ENCODE assay signal across 33 mouse cellular contexts in genomic region chr9:28211877-28212276, GRCm38 (mm10).
DNase-seq lines count a peak whose midpoint lies in the region; ATAC-seq lines count a peak whose summit lies in the region.
"Had no signal": no experiment of that assay in that cellular context is flagged by ENCODE, and none has a peak within 500 bp of the region (broad histone marks: within the 10 kb centered on the region; RNA-seq: fewer than 3 reads in every experiment).

No protein-coding gene starts in this region.

- H3K36me3 ChIP-seq in forebrain, embryonic 11.5 days (ENCODE audit: control insufficient read depth, insufficient read depth, low read length): no peaks in the 10 kb centered on the region
- no peaks in the 10 kb centered on the region for H3K36me3 ChIP-seq in forebrain, embryonic 10.5 days (replicated peaks)
- H3K36me3 ChIP-seq in midbrain, embryonic 14.5 days (ENCODE audit: control insufficient read depth, insufficient read depth, low read length): no peaks in the 10 kb centered on the region
- no peaks in the 10 kb centered on the region for H3K36me3 ChIP-seq in midbrain, embryonic 11.5 days (ENCODE audit: control insufficient read depth, insufficient read depth, low read length)
- H3K36me3 ChIP-seq in forebrain, embryonic 15.5 days: no peaks in the 10 kb centered on the region
- H3K36me3 ChIP-seq: embryonic facial prominence, embryonic 10.5 days; embryonic facial prominence, embryonic 15.5 days; G1E; hindbrain, embryonic 13.5 days; limb, embryonic 13.5 days; lung, embryonic 15.5 days had no signal

- 8% methylated on average over 1 of the region's 1 CpGs for WGBS in forebrain, embryonic 11.5 days
- 47% methylated on average over 1 of the region's 1 CpGs for WGBS in forebrain, embryonic 10.5 days
- WGBS in midbrain, embryonic 14.5 days: 9% methylated on average over 1 of the region's 1 CpGs
- 15% methylated on average over 1 of the region's 1 CpGs for WGBS in midbrain, embryonic 11.5 days
- WGBS in forebrain, embryonic 15.5 days: 2% methylated on average over 1 of the region's 1 CpGs

- intact Hi-C loops in left cerebral cortex, postnatal 14 days (cut with DNase I): no loop called here

- peak; percentile 86 for ATAC-seq in forebrain, embryonic 11.5 days (replicated peaks; ENCODE audit: low FRiP score)
- no peak for ATAC-seq in midbrain, embryonic 14.5 days (ENCODE audit: low FRiP score, low TSS enrichment)
- no peak for ATAC-seq in midbrain, embryonic 11.5 days (ENCODE audit: low FRiP score)
- peak; percentile 82 for ATAC-seq in forebrain, embryonic 15.5 days (replicated peaks)
- no peak for ATAC-seq in megakaryocyte, adult 5-6 weeks (ENCODE audit: poor library complexity, severe bottlenecking)
- ATAC-seq: intestine, embryonic 16.5 days; Patski had no signal

- no peak overlapping the region for H3K27ac ChIP-seq in forebrain, embryonic 11.5 days (ENCODE audit: low read depth, low read length)
- no peak overlapping the region for H3K27ac ChIP-seq in forebrain, embryonic 10.5 days
- H3K27ac ChIP-seq in midbrain, embryonic 14.5 days (replicated peaks; ENCODE audit: low read depth, low read length): no peak overlapping the region
- no peak overlapping the region for H3K27ac ChIP-seq in midbrain, embryonic 11.5 days (ENCODE audit: low read depth, low read length)
- peak overlapping the region; percentile 12; the same call in 1 of the 2 replicates for H3K27ac ChIP-seq in forebrain, embryonic 15.5 days (replicated peaks)
- H3K27ac ChIP-seq: embryonic facial prominence, embryonic 10.5 days; embryonic facial prominence, embryonic 15.5 days; gastrocnemius, adult 2 months; hindbrain, embryonic 13.5 days; left cerebral cortex, adult 2 months; limb, embryonic 13.5 days; lung, embryonic 15.5 days; stomach, postnatal 0 days had no signal

- no peaks in the 10 kb centered on the region for H3K27me3 ChIP-seq in forebrain, embryonic 11.5 days (ENCODE audit: control insufficient read depth, insufficient read depth, low read length)
- no peaks in the 10 kb centered on the region for H3K27me3 ChIP-seq in forebrain, embryonic 10.5 days (ENCODE audit: poor library complexity, severe bottlenecking)
- H3K27me3 ChIP-seq in midbrain, embryonic 14.5 days (ENCODE audit: control insufficient read depth, insufficient read depth, low read length): no peaks in the 10 kb centered on the region
- H3K27me3 ChIP-seq in midbrain, embryonic 11.5 days (ENCODE audit: control insufficient read depth, insufficient read depth, low read length): no peaks in the 10 kb centered on the region
- H3K27me3 ChIP-seq in forebrain, embryonic 15.5 days: no peaks in the 10 kb centered on the region
- H3K27me3 ChIP-seq: embryonic facial prominence, embryonic 15.5 days; hindbrain, embryonic 13.5 days; limb, embryonic 13.5 days; lung, embryonic 15.5 days had no signal

- H3K9me3 ChIP-seq in forebrain, embryonic 11.5 days (ENCODE audit: control insufficient read depth, low read length): no peaks in the 10 kb centered on the region
- H3K9me3 ChIP-seq in forebrain, embryonic 10.5 days: no peaks in the 10 kb centered on the region
- H3K9me3 ChIP-seq in midbrain, embryonic 14.5 days (ENCODE audit: control insufficient read depth, low read length): no peaks in the 10 kb centered on the region
- H3K9me3 ChIP-seq in midbrain, embryonic 11.5 days (ENCODE audit: control insufficient read depth, low read length): no peaks in the 10 kb centered on the region
- no peaks in the 10 kb centered on the region for H3K9me3 ChIP-seq in forebrain, embryonic 15.5 days
- H3K9me3 ChIP-seq: embryonic facial prominence, embryonic 10.5 days; embryonic facial prominence, embryonic 15.5 days; G1E; hindbrain, embryonic 13.5 days; limb, embryonic 13.5 days; lung, embryonic 15.5 days had no signal

- no peaks in the 10 kb centered on the region for H3K4me1 ChIP-seq in forebrain, embryonic 11.5 days (replicated peaks; ENCODE audit: control insufficient read depth, insufficient read depth, low read length)
- peaks cover 21% of the 10 kb centered on the region for H3K4me1 ChIP-seq in forebrain, embryonic 10.5 days
- H3K4me1 ChIP-seq in midbrain, embryonic 14.5 days (ENCODE audit: control insufficient read depth, insufficient read depth, low read length): no peaks in the 10 kb centered on the region
- no peaks in the 10 kb centered on the region for H3K4me1 ChIP-seq in midbrain, embryonic 11.5 days (ENCODE audit: control insufficient read depth, insufficient read depth, low read length)
- peaks cover 20% of the 10 kb centered on the region for H3K4me1 ChIP-seq in forebrain, embryonic 15.5 days
- H3K4me1 ChIP-seq: embryonic facial prominence, embryonic 10.5 days; embryonic facial prominence, embryonic 15.5 days; limb, embryonic 13.5 days; lung, embryonic 15.5 days had no signal

- H3K4me2 ChIP-seq in forebrain, embryonic 11.5 days (ENCODE audit: low read depth, low read length, severe bottlenecking): no peak overlapping the region
- no peak overlapping the region for H3K4me2 ChIP-seq in midbrain, embryonic 14.5 days (ENCODE audit: low read length)
- no peak overlapping the region for H3K4me2 ChIP-seq in midbrain, embryonic 11.5 days
- no peak overlapping the region for H3K4me2 ChIP-seq in forebrain, embryonic 15.5 days (replicated peaks)
- H3K4me2 ChIP-seq: embryonic facial prominence, embryonic 15.5 days; heart, embryonic 11.5 days; hindbrain, embryonic 13.5 days; limb, embryonic 13.5 days; liver, embryonic 11.5 days; lung, embryonic 15.5 days had no signal

- H3K9ac ChIP-seq in forebrain, embryonic 11.5 days (ENCODE audit: low read length): no peak overlapping the region
- no peak overlapping the region for H3K9ac ChIP-seq in midbrain, embryonic 14.5 days (replicated peaks; ENCODE audit: low read length)
- H3K9ac ChIP-seq in midbrain, embryonic 11.5 days (ENCODE audit: low read length): no peak overlapping the region
- H3K9ac ChIP-seq in forebrain, embryonic 15.5 days (replicated peaks): no peak overlapping the region
- H3K9ac ChIP-seq: embryonic facial prominence, embryonic 15.5 days; hindbrain, embryonic 13.5 days; limb, embryonic 13.5 days; lung, embryonic 15.5 days had no signal

- H3K4me3 ChIP-seq in forebrain, embryonic 11.5 days (ENCODE audit: low read depth, low read length): no peak overlapping the region
- no peak overlapping the region for H3K4me3 ChIP-seq in forebrain, embryonic 10.5 days
- no peak overlapping the region for H3K4me3 ChIP-seq in midbrain, embryonic 14.5 days (replicated peaks; ENCODE audit: low read depth, low read length)
- no peak overlapping the region for H3K4me3 ChIP-seq in midbrain, embryonic 11.5 days (ENCODE audit: low read depth, low read length)
- no peak overlapping the region for H3K4me3 ChIP-seq in forebrain, embryonic 15.5 days
- H3K4me3 ChIP-seq: embryonic facial prominence, embryonic 10.5 days; embryonic facial prominence, embryonic 15.5 days; gastrocnemius, adult 2 months; hindbrain, embryonic 13.5 days; left cerebral cortex, adult 2 months; limb, embryonic 13.5 days; lung, embryonic 15.5 days had no signal

- no peak for DNase-seq in forebrain, embryonic 11.5 days (ENCODE audit: low spot score)
- DNase-seq in forebrain, embryonic 10.5 days (ENCODE audit: extremely low spot score, low spot score): no peak
- peak; percentile 21 for DNase-seq in midbrain, embryonic 14.5 days
- no peak for DNase-seq in midbrain, embryonic 11.5 days (ENCODE audit: low spot score, missing footprints)
- no peak for DNase-seq in left cerebral cortex, postnatal 14 days (ENCODE audit: low spot score in 2 of 2)
- DNase-seq: adrenal gland, postnatal 14 days; cerebellum, adult 11-12 months; cerebellum, adult 9-11 months; gastrocnemius, adult 2 months; gastrocnemius, postnatal 36 days; heart, adult 18-20 months; heart, postnatal 36 days; kidney, adult 8-10 months; kidney, postnatal 10 days; lung, postnatal 4 days; right cerebral cortex, adult 18-20 months; spleen, adult 18-20 months; thymus, adult 18-20 months; thymus, postnatal 25 days had no signal

Comparison
In these comparisons a context has a peak if more than half of its experiments do, and no peak if none do; other contexts are left out.
1. ATAC-seq: peak in forebrain, embryonic 11.5 days (single experiment) and forebrain, embryonic 15.5 days (single experiment); none in midbrain, embryonic 14.5 days (single experiment), midbrain, embryonic 11.5 days (single experiment) and megakaryocyte, adult 5-6 weeks (single experiment).